Mouse (Mus musculus): ENCODE measurements at regions not wholly inside any gene's neighbourhood (a gene's known extent, or its start where the extent isn't known, plus 50 kb on each side); places are given as distances from the start of the nearest gene placed in this dataset.

GRCm38 (mm10) chr10:38340406-38341175 is 481.0 kb downstream of the Rfpl4b start:
- TF ChIP-seq POLR2A (IDR thresholded peaks at IDR 0.05; ENCODE audit: low read depth, low read length) (no peak), CTCF (conservative IDR thresholded peaks at IDR 0.05; ENCODE audit: insufficient read depth, insufficient read length, low read depth, low read length) (no peak)

Data from kidney, adult 2 months (tissue).